ENCODE assay signal across 1 mouse cellular context in the genomic region with DNA sequence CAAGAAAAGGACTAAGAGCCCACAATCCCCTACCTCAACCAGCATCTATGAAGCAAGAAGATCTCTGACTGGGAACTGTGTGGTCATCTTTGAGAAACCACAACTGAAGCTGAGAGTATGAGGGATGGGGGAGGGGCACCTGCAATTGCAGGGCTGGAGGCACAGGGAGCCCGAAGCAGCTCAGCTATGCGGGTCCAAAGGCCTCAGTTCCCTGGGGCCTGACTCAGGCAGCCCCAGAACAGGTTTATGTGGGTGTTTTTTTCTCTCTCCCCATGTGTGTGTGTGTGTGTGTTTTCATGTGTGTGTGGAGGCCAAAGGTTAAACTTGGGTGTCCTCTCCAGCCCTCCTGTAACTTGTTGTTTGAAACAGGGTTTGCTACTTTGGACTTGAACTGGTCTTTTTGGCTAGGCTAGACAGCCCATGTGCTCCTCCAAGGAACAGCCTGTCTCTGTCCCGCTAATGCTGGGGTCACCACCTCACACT.
TF ChIP-seq lines count a peak whose summit lies in the region.

No protein-coding gene starts in this region.

TF ChIP-seq in CH12.LX, 34 proteins besides CTCF, POLR2A, EP300 and RAD21 (continued from another document):
- TF ChIP-seq CHD1 (IDR thresholded peaks at IDR 0.05; ENCODE audit: low read depth, low read length) (no peak), JUN (IDR thresholded peaks at IDR 0.05; ENCODE audit: insufficient read depth, low read depth, low read length) (no peak), MAFK (IDR thresholded peaks at IDR 0.05; ENCODE audit: insufficient replicate concordance, low read length) (no peak), RCOR1 (conservative IDR thresholded peaks at IDR 0.05; ENCODE audit: low read depth, low read length) (no peak), MAX (IDR thresholded peaks at IDR 0.05; ENCODE audit: low read length) (no peak), NELFE (IDR thresholded peaks at IDR 0.05; ENCODE audit: low read depth, low read length) (no peak)
